Mouse (Mus musculus) liver, embryonic 13.5 days (tissue): ENCODE results near the gene Vkorc1. TPM values are rescaled to one million over a fixed set of nuclear protein-coding genes. Genes with fewer than 3 reads are reported as not detected.

Source experiments
- ATAC-seq: fragments of 200-750 bp; cut with Nextera tagmentation; 2 replicates; pipeline ENCODE4 v1.8.0; 2017; ENCODE audit warnings: low read depth, mild to moderate bottlenecking, moderate number of reproducible peaks, moderate library complexity
- DNase-seq: peaks from one replicate; pipeline ENCODE4 v3.0.0; 2022
- H3K27ac ChIP-seq: fragments of 300-500 bp; sonication (generic); 2 replicates; pipeline ENCODE4 v1.5.1; 2015; ENCODE audit warnings: moderate library complexity, mild to moderate bottlenecking, inconsistent platforms
- H3K27me3 ChIP-seq: fragments of 300-500 bp; sonication (generic); 2 replicates; pipeline ENCODE4 v1.6.1; 2015; ENCODE audit warnings: mild to moderate bottlenecking, inconsistent platforms
- H3K36me3 ChIP-seq: fragments of 300-500 bp; sonication (generic); 2 replicates; pipeline ENCODE4 v1.6.1; 2015; ENCODE audit warnings: mild to moderate bottlenecking, inconsistent platforms
- H3K4me1 ChIP-seq: fragments of 300-500 bp; sonication (generic); replicated peaks from 2 replicates; pipeline ENCODE4 v1.6.1; 2015; ENCODE audit warnings: inconsistent platforms
- H3K4me2 ChIP-seq: fragments of 300-500 bp; sonication (generic); 2 replicates; pipeline ENCODE4 v1.6.1; 2015; ENCODE audit warnings: inconsistent platforms, mild to moderate bottlenecking, moderate library complexity
- H3K4me3 ChIP-seq: fragments of 300-500 bp; sonication (generic); replicated peaks from 2 replicates; pipeline ENCODE4 v1.5.1; 2015; ENCODE audit warnings: mild to moderate bottlenecking, inconsistent platforms
- H3K9ac ChIP-seq: fragments of 300-500 bp; sonication (generic); 2 replicates; pipeline ENCODE4 v1.6.1; 2015; ENCODE audit warnings: mild to moderate bottlenecking, inconsistent platforms
- H3K9me3 ChIP-seq: fragments of 300-500 bp; sonication (generic); replicated peaks from 2 replicates; pipeline ENCODE4 v1.6.1; 2016; ENCODE audit warnings: inconsistent platforms
- WGBS: fragments of 180-500 bp; shearing (Covaris S2); methylation state at CpG from one replicate; pipeline ENCODE4 v1.1.7; 2015; ENCODE audit not compliant: insufficient replicate concordance; 5-methylcytosine and 5-hydroxymethylcytosine counted together
- polyA plus RNA-seq: library from polyadenylated mRNA; unstranded; fragments of >200 nt; fragmentation: Nextera tagmentation; extraction: Ambion mirVana; gene quantifications from 2 replicates; pipeline ENCODE4 v1.2.1, GENCODE M21; 2015

Vkorc1 gene
- polyA plus RNA-seq, 1 experiment from 2014 or later = 86.9 TPM

DNA sequence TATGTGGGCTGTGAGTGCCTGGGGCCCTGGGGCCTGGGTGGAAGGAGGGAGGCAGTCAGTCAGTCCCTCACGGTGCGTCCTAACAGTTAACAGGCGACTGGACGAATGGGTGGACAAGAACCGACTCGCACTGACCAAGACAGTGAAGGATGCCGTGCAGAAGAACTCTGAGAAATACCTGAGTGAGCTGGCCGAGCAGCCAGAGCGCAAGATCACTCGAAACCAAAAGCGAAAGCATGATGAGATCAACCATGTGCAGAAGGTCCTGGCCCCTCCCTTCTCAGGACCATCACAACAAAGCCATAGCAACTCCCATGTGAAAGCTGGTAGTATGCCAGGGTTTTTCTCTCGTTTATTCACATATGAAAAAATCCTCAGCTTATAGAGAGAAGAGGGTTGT lies 19.9 kb upstream of the Vkorc1 start:
- ATAC-seq (no peak), DNase-seq (no peak)
- Histone ChIP-seq H3K36me3 (peaks cover 27% of the 10 kb centered on the region), H3K9ac (no peak overlapping the region), H3K27ac (no peak overlapping the region), H3K27me3 (no peaks in the 10 kb centered on the region), H3K9me3 (no peaks in the 10 kb centered on the region), H3K4me2 (no peak overlapping the region), H3K4me3 (no peak overlapping the region), H3K4me1 (peaks cover 26% of the 10 kb centered on the region)
- WGBS = 83% methylated on average over 12 of the region's 12 CpGs

DNA sequence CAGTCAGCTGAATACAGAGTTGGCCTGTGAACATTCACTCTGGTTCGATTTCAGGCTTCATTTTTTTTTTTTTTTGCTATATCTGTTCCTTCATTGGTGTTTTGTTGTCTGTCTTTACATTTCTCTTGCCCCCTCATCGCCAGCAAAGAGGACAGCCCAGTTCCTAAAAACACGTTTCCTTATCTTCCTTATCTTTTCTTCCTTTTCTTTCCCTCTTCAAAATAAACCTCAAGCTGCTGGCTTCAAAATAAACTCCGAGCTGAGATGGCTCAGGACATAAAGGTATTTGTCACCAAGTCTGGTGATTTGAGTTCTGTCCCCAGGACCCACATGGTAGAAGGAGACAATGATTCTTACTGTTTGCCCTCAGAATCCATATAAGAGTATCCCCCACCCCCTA lies 17.5 kb upstream of the Vkorc1 start:
- Histone ChIP-seq H3K9ac (peak overlapping the region; percentile 74), H3K27ac (peak overlapping the region; percentile 82), H3K36me3 (peaks cover 47% of the 10 kb centered on the region), H3K9me3 (no peaks in the 10 kb centered on the region), H3K4me2 (peak overlapping the region; percentile 80), H3K4me1 (peaks cover 17% of the 10 kb centered on the region), H3K27me3 (no peaks in the 10 kb centered on the region), H3K4me3 (peak overlapping the region; percentile 75)
- WGBS = 1% methylated on average over 4 of the region's 4 CpGs
- ATAC-seq = no peak
- no peak for DNase-seq

DNA sequence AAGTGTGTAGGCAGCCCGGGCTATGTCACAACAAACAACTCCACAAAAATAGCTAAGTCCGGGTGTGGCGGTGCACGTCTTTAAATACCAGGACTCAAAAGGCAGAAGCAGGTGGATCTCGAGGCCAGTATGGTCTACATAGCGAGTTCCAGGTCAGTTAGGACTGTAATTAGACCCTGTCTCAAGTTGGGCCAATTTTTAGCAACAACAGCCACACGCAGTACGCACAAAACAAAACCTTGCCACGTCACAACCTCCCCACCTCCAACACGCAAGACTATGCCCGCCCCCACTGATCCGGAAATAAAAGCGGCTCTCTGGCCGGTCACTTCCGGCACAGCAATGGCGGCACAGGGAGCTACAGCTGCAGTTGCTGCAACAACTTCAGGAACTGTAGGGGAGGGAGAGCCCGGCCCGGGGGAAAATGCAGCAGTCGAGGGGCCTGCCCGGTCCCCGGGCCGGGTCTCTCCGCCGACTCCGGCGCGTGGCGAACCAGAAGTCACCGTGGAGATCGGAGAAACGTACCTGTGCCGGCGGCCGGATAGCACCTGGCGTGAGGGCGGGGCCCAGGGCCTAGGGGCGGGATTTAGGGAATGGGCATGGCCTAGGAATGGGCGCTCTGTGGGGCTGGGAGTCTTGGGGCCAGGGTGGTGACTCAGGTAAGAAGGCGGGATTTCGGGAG lies 16.9 kb upstream of the Vkorc1 start, which contains the start of gene Kat8:
Kat8 (plus strand) TSS at position 327 of the 682 bp plus-strand sequence.
- 1% methylated on average over 40 of the region's 40 CpGs for WGBS
- peak within 1 kb of the TSS; percentile 80 for H3K4me2 ChIP-seq
- H3K36me3 ChIP-seq = peaks cover 48% of the 10 kb centered on the region
- DNase-seq (peak; percentile 83), ATAC-seq (peak; percentile 96)
- peak within 1 kb of the TSS; percentile 75 for H3K4me3 ChIP-seq
- H3K9ac ChIP-seq = peak within 1 kb of the TSS; percentile 74
- peak within 1 kb of the TSS; percentile 82 for H3K27ac ChIP-seq
- peaks cover 17% of the 10 kb centered on the region for H3K4me1 ChIP-seq
- H3K9me3 ChIP-seq = no peaks in the 10 kb centered on the region
- H3K27me3 ChIP-seq = no peaks in the 10 kb centered on the region

DNA sequence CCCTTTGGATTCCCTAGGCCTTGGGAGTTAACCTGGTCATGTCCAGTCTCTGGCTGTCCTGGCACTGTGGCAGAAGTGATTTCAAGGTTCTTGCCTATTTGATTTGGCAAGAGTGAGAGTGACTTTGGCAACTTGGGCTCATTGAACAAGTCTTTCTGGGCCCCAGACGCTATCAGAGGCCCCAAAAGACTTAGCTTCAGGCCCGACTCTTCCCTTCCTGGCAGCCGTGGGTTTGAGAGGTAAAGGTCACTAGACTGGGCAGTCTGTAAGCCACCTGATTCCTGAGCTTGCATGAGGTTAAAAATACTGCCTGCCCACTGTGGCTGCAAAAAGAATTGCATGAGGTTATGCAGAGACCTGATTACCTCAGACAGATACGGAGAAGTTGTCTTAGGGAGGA lies 13.2 kb upstream of the Vkorc1 start:
- H3K27me3 ChIP-seq = no peaks in the 10 kb centered on the region
- H3K27ac ChIP-seq = no peak overlapping the region
- no peak overlapping the region for H3K4me2 ChIP-seq
- no peak for DNase-seq
- peaks cover 54% of the 10 kb centered on the region for H3K36me3 ChIP-seq
- no peak for ATAC-seq
- H3K4me3 ChIP-seq = no peak overlapping the region
- 81% methylated on average over 4 of the region's 4 CpGs for WGBS
- no peaks in the 10 kb centered on the region for H3K9me3 ChIP-seq
- peaks cover 34% of the 10 kb centered on the region for H3K4me1 ChIP-seq
- no peak overlapping the region for H3K9ac ChIP-seq

DNA sequence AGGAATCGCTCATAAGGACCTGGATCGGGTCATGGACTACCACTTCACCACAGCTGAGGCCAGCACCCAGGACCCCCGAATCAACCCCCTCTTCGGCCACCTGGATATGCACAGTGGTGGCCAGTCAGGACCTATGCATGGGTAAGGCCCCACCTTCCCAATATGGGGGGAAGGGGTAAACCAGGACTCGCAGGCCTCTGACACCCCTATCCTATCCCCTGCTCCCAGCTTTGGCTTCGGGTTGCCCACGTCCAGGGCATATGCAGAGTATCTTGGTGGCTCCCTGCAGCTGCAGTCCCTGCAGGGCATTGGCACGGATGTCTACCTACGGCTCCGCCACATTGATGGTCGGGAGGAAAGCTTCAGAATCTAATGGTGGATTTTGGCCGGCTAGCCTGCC lies 12.5 kb upstream of the Vkorc1 start:
- no peak overlapping the region for H3K4me3 ChIP-seq
- ATAC-seq = no peak
- no peak for DNase-seq
- H3K9me3 ChIP-seq = no peaks in the 10 kb centered on the region
- H3K9ac ChIP-seq = no peak overlapping the region
- H3K27me3 ChIP-seq = no peaks in the 10 kb centered on the region
- H3K4me1 ChIP-seq = peaks cover 30% of the 10 kb centered on the region
- no peak overlapping the region for H3K27ac ChIP-seq
- no peak overlapping the region for H3K4me2 ChIP-seq
- peaks cover 54% of the 10 kb centered on the region for H3K36me3 ChIP-seq
- 83% methylated on average over 12 of the region's 12 CpGs for WGBS

DNA sequence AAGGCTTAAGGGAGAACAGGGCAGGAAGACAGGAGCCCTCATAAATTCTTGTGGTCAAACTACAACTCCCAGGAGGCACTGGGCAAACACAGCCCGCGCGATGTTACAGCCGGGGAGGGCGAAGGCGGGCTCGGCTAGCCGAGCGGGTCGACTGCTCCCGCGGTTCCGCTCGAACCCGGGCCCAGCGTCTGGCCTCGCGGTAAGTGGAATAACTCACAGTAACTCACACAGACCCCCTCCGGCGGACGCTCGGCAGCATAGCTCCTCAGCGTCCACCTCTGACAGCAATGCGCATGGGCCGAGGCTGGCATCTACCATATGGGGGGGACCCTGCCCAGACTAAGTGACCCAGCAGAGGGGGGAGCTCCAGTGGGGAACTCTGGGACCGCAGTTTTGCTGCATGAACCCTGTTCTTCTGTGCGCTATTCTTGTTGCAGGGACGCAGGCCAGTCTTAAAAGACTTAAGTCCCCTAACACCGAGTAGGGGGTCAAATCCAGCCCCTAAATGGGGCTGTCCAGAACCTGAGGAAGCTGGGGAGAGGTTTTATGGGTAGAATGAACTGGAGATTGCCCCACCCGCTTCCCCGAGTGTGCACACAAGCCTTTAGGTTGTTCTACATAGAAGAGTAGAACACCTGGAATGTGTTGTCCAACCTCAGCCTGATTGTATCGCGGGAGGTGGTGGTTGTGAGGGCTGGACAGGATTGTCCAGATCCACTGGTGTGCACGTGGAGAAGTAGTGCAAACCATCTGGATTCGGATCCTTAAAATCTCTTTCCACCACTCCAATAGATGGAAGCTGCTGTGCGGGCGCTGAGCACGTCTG lies 8.8 kb upstream of the Vkorc1 start, which contains the start of gene Bckdk:
Bckdk (plus strand) TSS at position 112 of the 826 bp plus-strand sequence.
- peak within 1 kb of the TSS; percentile 86 for H3K4me2 ChIP-seq
- peak within 1 kb of the TSS; percentile 94 for H3K9ac ChIP-seq
- H3K27me3 ChIP-seq = no peaks in the 10 kb centered on the region
- DNase-seq = peak; percentile 69
- peak within 1 kb of the TSS; percentile 81 for H3K4me3 ChIP-seq
- peak; percentile 86 for ATAC-seq
- peaks cover 43% of the 10 kb centered on the region for H3K36me3 ChIP-seq
- peaks cover 54% of the 10 kb centered on the region for H3K4me1 ChIP-seq
- H3K9me3 ChIP-seq = no peaks in the 10 kb centered on the region
- H3K27ac ChIP-seq = peak within 1 kb of the TSS; percentile 83
- 9% methylated on average over 38 of the region's 38 CpGs for WGBS

DNA sequence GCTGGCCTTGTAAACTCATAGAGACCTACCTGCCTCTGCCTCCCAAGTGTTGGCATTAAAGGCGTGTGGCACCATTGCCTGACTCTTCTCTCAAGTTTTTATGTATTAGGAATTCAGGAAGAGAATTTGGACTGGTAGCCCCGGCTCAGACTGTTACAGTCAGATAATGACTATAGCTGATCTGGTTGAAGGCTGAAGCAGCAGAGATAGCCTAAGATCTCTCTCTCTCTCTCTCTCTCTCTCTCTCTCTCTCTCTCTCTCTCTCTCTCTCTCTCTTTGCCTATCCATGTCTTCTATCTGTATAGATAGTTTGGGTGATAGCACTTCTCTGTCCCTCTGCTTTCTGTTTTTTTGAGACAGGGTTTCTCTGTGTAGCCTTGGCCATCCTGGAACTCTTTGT lies 6.4 kb upstream of the Vkorc1 start:
- peaks cover 74% of the 10 kb centered on the region for H3K4me1 ChIP-seq
- no peak for DNase-seq
- H3K4me2 ChIP-seq = no peak overlapping the region
- no peaks in the 10 kb centered on the region for H3K27me3 ChIP-seq
- H3K27ac ChIP-seq = peak overlapping the region; percentile 1; the same call in 1 of the 2 replicates
- WGBS = 29% methylated on average over 2 of the region's 2 CpGs
- ATAC-seq = no peak
- no peaks in the 10 kb centered on the region for H3K9me3 ChIP-seq
- 0 out of 2 replicates have a peak overlapping the region, but pooled peaks have one; percentile 3 for H3K9ac ChIP-seq
- peaks cover 19% of the 10 kb centered on the region for H3K36me3 ChIP-seq
- no peak overlapping the region for H3K4me3 ChIP-seq

DNA sequence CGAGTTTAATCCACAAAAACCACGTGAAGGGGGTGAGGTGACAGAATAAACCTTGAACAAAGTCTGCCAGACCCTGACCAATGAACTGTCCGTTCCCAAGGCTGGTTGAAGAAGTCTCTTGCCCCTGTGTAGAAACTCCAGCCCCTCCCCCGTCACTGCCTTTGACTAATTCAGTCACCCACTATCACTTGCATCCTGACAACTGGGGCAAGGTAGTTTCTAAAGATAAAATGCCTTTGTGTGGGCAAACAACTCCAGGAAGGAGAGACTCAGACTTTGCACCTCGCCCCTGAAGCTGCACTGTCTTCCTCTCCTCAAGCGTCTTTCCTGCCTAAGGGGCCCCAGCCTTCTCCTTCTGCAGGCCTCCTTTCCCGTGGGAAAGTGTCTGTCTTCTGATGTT lies 4.6 kb upstream of the Vkorc1 start:
- ATAC-seq = no peak
- Histone ChIP-seq H3K4me3 (no peak overlapping the region), H3K9me3 (no peaks in the 10 kb centered on the region), H3K9ac (peak overlapping the region; percentile 31; the same call in 1 of the 2 replicates), H3K27me3 (no peaks in the 10 kb centered on the region), H3K4me1 (peaks cover 80% of the 10 kb centered on the region), H3K4me2 (peak overlapping the region; percentile 17; the same call in 1 of the 2 replicates), H3K27ac (peak overlapping the region; percentile 40), H3K36me3 (peaks cover 2% of the 10 kb centered on the region; the same call in 1 of the 2 replicates)
- DNase-seq = peak; percentile 42
- WGBS = 11% methylated on average over 7 of the region's 7 CpGs

DNA sequence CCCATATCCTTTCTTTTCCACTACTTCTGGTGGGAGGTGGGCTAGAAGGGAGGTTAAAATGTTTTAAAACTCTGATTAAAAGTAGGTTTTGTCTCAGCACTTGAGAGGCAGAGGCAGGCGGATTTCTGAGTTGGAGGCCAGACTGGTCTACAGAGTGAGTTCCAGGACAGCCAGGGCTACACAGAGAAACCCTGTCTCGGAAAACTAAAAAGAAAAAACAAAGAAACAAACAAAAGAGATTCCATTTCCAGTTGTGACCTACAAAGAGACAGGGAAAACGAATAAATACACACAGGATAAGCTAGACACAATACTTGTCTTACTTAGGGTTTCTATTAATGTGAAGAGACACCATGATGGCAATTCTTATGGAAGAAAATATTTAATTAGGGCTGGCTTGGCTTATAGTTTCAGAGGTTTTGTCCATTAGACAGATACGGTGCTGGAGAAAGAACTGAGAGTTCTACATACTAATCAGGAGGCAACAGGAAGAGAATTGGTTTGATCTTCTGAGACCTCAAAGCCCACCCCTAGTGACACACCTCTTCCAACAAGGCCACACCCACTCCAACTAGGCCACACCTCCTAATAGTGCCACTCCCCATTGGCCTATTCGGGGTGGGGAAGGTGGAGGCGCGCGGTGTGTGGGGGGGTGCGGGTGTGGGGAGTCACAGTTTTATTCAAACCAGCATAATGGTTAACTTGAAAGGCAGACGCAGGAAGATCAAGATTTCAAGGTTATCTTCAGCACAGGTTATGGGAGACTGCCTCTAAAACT lies 3.0 kb upstream of the Vkorc1 start:
- H3K27me3 ChIP-seq = no peaks in the 10 kb centered on the region
- H3K4me2 ChIP-seq = peak overlapping the region; percentile 38
- 20% methylated on average over 10 of the region's 10 CpGs for WGBS
- no peak overlapping the region for H3K4me3 ChIP-seq
- peak overlapping the region; percentile 40 for H3K27ac ChIP-seq
- H3K36me3 ChIP-seq = peaks cover 5% of the 10 kb centered on the region
- peaks cover 84% of the 10 kb centered on the region for H3K4me1 ChIP-seq
- no peaks in the 10 kb centered on the region for H3K9me3 ChIP-seq
- peak; percentile 25; the same call in 1 of the 2 replicates for ATAC-seq
- H3K9ac ChIP-seq = peak overlapping the region; percentile 31; the same call in 1 of the 2 replicates
- DNase-seq = peak; percentile 69

DNA sequence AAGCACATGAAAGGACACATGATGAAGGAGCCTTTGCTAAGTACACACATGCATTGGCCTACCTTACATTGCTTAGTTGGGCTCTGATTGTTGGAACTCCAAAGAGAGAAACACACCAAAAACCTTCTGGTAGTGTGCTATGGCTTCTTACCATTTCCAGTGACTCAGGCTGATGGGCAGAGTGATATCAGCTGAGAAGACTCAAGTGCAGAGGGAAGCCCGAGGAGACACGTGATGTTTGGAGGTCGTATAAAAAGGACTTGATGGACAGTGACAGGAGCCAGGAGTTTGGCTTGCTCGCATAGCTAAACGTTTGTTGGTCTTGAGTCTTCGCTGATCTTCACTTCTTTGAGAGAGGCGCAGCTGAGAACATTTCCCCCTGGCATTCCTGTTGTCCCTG lies 2.1 kb upstream of the Vkorc1 start:
- H3K4me3 ChIP-seq = no peak overlapping the region
- ATAC-seq = no peak
- no peak overlapping the region for H3K9ac ChIP-seq
- 73% methylated on average over 7 of the region's 7 CpGs for WGBS
- H3K9me3 ChIP-seq = no peaks in the 10 kb centered on the region
- peaks cover 78% of the 10 kb centered on the region for H3K4me1 ChIP-seq
- no peak overlapping the region for H3K4me2 ChIP-seq
- no peak overlapping the region for H3K27ac ChIP-seq
- H3K27me3 ChIP-seq = no peaks in the 10 kb centered on the region
- H3K36me3 ChIP-seq = peaks cover 12% of the 10 kb centered on the region
- DNase-seq = no peak

DNA sequence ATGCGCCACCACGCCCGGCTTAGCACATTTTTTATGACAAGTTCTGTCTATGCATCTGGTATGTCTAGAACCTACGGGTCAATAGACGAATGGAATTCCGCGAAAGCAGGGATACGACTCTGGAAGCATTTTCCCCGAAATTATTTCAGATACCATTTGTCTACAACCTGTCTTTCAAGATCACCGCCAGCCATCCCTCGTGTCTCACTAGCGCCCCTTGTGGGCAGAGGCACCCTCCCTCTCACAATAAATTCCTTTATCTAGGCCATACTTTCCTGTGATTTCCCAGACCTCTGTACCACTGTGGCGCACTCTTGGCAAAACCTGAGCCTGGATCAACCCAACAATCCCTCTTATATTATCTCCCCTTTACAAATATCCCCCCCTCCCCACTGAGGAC lies 967 bp upstream of the Vkorc1 start:
- H3K27me3 ChIP-seq = no peaks in the 10 kb centered on the region
- peaks cover 24% of the 10 kb centered on the region for H3K36me3 ChIP-seq
- no peaks in the 10 kb centered on the region for H3K9me3 ChIP-seq
- DNase-seq (peak; percentile 68), ATAC-seq (no peak)
- H3K4me3 ChIP-seq = 0 out of 2 replicates have a peak overlapping the region, but pooled peaks have one; percentile 70
- WGBS = 49% methylated on average over 13 of the region's 13 CpGs
- no peak overlapping the region for H3K9ac ChIP-seq
- H3K4me1 ChIP-seq = peaks cover 68% of the 10 kb centered on the region
- H3K27ac ChIP-seq = peak overlapping the region; percentile 77; the same call in 1 of the 2 replicates
- peak overlapping the region; percentile 90 for H3K4me2 ChIP-seq
